ENCODE assay signal across 12 mouse cellular contexts in the genomic region with DNA sequence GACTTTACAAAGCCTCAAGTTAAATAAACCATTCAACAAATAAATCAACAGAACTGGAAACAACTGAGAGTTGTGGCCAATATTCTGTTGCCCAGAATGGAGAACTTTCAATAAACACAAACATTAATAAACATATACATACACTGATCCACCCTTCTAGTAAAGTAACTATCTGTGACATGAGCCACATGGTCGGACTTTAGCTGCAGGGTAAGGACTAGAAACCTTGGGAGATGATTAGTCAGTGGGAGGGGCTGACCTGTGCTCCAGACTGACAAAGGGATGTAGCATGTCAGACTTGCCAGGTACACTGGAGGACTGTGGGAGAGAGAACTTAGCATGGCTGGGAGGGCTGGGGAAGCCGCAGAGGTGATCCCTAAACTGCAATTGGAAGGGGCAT.
"Had no signal": no experiment of that assay in that cellular context is flagged by ENCODE, and none has a peak within 500 bp of the region (broad histone marks: within the 10 kb centered on the region; RNA-seq: fewer than 3 reads in every experiment).

No protein-coding gene starts in this region.

- H3K4me1 ChIP-seq: hindbrain, embryonic 12.5 days; kidney, embryonic 15.5 days; liver, embryonic 12.5 days; midbrain, embryonic 13.5 days had no signal

- H3K27ac ChIP-seq: hindbrain, embryonic 12.5 days; kidney, embryonic 15.5 days; left cerebral cortex, adult 2 months; limb, embryonic 10.5 days; liver, embryonic 12.5 days; midbrain, embryonic 13.5 days had no signal

- H3K4me3 ChIP-seq: hindbrain, embryonic 12.5 days; kidney, embryonic 15.5 days; left cerebral cortex, adult 2 months; limb, embryonic 10.5 days; liver, embryonic 12.5 days; midbrain, embryonic 13.5 days had no signal

- H3K4me2 ChIP-seq: hindbrain, embryonic 12.5 days; kidney, embryonic 15.5 days; liver, embryonic 12.5 days; midbrain, embryonic 13.5 days had no signal

- H3K9ac ChIP-seq: hindbrain, embryonic 12.5 days; kidney, embryonic 15.5 days; liver, embryonic 12.5 days; midbrain, embryonic 13.5 days had no signal

- ATAC-seq: hindbrain, embryonic 16.5 days; inflammation-experienced regulatory T-cells, adult 6 months; liver, embryonic 12.5 days; midbrain, embryonic 13.5 days had no signal

- DNase-seq: lung, postnatal 14 days; right cerebral cortex, postnatal 25 days; thymus, adult 18-20 months; thymus, postnatal 14 days had no signal

- H3K9me3 ChIP-seq: hindbrain, embryonic 12.5 days; kidney, embryonic 15.5 days; limb, embryonic 10.5 days; liver, embryonic 12.5 days; midbrain, embryonic 13.5 days had no signal

- H3K36me3 ChIP-seq: hindbrain, embryonic 12.5 days; kidney, embryonic 15.5 days; limb, embryonic 10.5 days; liver, embryonic 12.5 days; midbrain, embryonic 13.5 days had no signal

- H3K27me3 ChIP-seq: kidney, embryonic 15.5 days; liver, embryonic 12.5 days; midbrain, embryonic 13.5 days had no signal
